Mouse (Mus musculus) olfactory bulb, adult 2 months (tissue): ENCODE results near the gene Nxt1.

Experiments used
- CTCF ChIP-seq: fragments of 200-500 bp; IDR thresholded peaks from 2 replicates; pipeline ENCODE4 v1.5.1; 2012; ENCODE audit warnings: low read depth, mild to moderate bottlenecking, low read length, moderate library complexity; ENCODE audit not compliant: insufficient read depth
- POLR2A ChIP-seq: fragments of 200-500 bp; IDR thresholded peaks from 2 replicates; pipeline ENCODE4 v1.6.1; 2012; ENCODE audit warnings: mild to moderate bottlenecking, low read depth, low read length, moderate library complexity; ENCODE audit not compliant: insufficient read depth

GRCm38 (mm10) chr2:148706409-148707201 lies 34.2 kb downstream of the Nxt1 start:
- TF ChIP-seq CTCF (no peak), POLR2A (no peak)
